Mouse (Mus musculus): ENCODE results near the gene Tlr6. TPM values are rescaled to one million over a fixed set of nuclear protein-coding genes. Genes with fewer than 3 reads are reported as not detected.
A peak's percentile ranks its signal among the peaks of the same experiment; 100 is the strongest.

Tlr6 gene
- polyA plus RNA-seq, 1 experiment from 2014 or later = 0.77 TPM

DNA sequence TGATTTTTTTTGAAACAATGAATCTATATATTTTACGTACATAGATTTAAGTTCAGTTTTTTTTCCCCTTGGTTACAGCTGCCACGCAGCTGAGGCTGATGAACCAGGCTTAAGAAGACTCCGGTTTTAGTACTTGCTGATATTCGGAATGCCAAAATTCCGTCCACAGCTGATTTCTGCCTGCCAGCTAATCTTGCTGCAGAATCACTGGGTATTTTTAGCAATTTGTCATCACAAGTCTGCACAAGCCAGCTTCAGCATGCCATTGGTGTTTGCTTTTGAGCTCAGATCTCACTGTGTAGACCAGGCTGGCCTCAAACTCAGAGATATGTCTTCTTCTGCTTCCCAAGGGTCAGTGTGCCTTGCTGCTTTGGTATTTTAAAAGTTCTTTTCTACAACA lies 8.4 kb downstream of the Tlr6 start:
- Histone ChIP-seq H3K4me1 (ENCODE audit: insufficient read depth, low read length) (no peaks in the 10 kb centered on the region), H3K9ac (replicated peaks; ENCODE audit: low read length) (no peak overlapping the region), H3K36me3 (ENCODE audit: insufficient read depth, low read length) (no peaks in the 10 kb centered on the region), H3K4me3 (ENCODE audit: low read length) (no peak overlapping the region), H3K27ac (ENCODE audit: low read length) (no peak overlapping the region), H3K4me2 (replicated peaks; ENCODE audit: low read depth, low read length) (no peak overlapping the region), H3K27me3 (ENCODE audit: insufficient read depth, low read length) (no peaks in the 10 kb centered on the region), H3K9me3 (ENCODE audit: low read length) (no peaks in the 10 kb centered on the region)
- no peak for ATAC-seq (ENCODE audit: low FRiP score, low TSS enrichment)
- WGBS = 86% methylated on average over 5 of the region's 5 CpGs

DNA sequence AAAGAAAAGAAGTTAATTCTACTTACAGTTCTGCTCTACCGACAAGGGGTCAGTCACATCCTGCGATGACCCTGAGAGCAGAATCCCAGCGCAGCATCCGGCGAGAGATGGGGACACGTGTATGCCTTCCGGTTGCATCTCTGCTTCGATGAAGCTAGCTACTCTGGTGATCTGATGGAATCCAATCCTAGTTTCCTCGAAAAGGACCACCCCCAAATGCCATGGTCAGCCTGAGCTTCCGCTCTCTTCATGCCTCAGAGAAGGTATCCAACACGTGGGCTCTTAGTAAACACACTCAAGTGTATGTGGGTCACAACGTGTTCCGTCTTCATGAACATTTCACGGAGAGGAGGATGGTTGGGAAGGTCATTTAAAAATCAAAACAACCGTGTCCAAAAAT lies 27.1 kb downstream of the Tlr6 start:
- Histone ChIP-seq H3K27me3 (ENCODE audit: insufficient read depth, low read length) (no peaks in the 10 kb centered on the region), H3K9me3 (ENCODE audit: low read length) (no peaks in the 10 kb centered on the region), H3K27ac (ENCODE audit: low read length) (no peak overlapping the region), H3K4me1 (ENCODE audit: insufficient read depth, low read length) (no peaks in the 10 kb centered on the region), H3K9ac (replicated peaks; ENCODE audit: low read length) (no peak overlapping the region), H3K36me3 (ENCODE audit: insufficient read depth, low read length) (no peaks in the 10 kb centered on the region), H3K4me2 (replicated peaks; ENCODE audit: low read depth, low read length) (no peak overlapping the region), H3K4me3 (ENCODE audit: low read length) (no peak overlapping the region)
- 87% methylated on average over 15 of the region's 15 CpGs for WGBS
- ATAC-seq (ENCODE audit: low FRiP score, low TSS enrichment) = no peak

DNA sequence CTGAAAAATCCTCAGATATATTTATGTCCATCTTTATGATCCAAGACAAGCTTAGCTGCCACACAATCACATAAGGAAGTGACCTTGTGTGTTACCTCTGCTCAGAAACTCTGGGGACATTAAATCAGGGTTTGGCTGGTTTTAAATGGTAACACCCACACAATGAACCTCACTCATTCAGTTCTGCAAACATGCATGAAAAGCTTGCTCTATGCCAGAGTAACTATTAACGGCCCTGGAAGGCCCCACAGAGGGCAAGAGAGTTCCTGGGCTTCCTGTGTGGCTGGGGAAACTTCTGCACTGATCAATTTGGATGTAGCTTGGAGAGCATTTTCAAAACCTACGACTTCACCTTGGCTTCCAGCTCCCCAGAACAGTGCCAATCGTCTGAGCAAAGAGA lies 27.7 kb downstream of the Tlr6 start:
- WGBS = 44% methylated on average over 3 of the region's 3 CpGs
- Histone ChIP-seq H3K4me1 (ENCODE audit: insufficient read depth, low read length) (no peaks in the 10 kb centered on the region), H3K9ac (replicated peaks; ENCODE audit: low read length) (no peak overlapping the region), H3K4me2 (replicated peaks; ENCODE audit: low read depth, low read length) (no peak overlapping the region), H3K27ac (ENCODE audit: low read length) (no peak overlapping the region), H3K27me3 (ENCODE audit: insufficient read depth, low read length) (no peaks in the 10 kb centered on the region), H3K9me3 (ENCODE audit: low read length) (no peaks in the 10 kb centered on the region), H3K4me3 (ENCODE audit: low read length) (no peak overlapping the region), H3K36me3 (ENCODE audit: insufficient read depth, low read length) (no peaks in the 10 kb centered on the region)
- ATAC-seq (ENCODE audit: low FRiP score, low TSS enrichment) = no peak

DNA sequence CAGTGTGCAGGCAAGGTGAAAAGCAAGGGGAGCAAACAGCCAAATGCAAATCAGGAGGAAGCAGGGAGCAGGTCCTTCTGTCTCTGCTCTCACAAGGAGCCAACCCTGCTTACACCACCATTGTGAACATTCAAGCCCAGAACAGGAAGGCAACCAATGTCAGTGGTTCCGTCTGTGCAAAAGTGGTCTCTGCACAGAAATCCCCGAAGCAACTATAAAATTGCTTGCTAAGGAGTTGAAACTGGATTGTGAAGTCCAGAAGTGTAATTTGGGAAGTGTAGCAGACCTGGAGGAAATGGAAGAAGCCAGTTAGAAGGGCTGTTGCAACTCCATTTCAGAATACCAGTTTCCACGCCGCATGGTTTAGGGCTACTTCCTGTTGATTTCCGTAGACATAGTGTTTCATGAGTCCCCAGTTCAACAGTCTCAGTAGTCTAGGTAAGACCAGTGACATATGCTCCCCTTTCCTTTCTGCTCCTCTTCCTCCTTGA lies 37.0 kb downstream of the Tlr6 start:
- Histone ChIP-seq H3K4me3 (ENCODE audit: low read length) (no peak overlapping the region), H3K9ac (replicated peaks; ENCODE audit: low read length) (no peak overlapping the region), H3K36me3 (ENCODE audit: insufficient read depth, low read length) (no peaks in the 10 kb centered on the region), H3K9me3 (ENCODE audit: low read length) (no peaks in the 10 kb centered on the region), H3K27me3 (ENCODE audit: insufficient read depth, low read length) (no peaks in the 10 kb centered on the region), H3K4me1 (ENCODE audit: insufficient read depth, low read length) (0 out of 2 replicates have a peak, but pooled peaks cover 2% of the 10 kb centered on the region), H3K4me2 (replicated peaks; ENCODE audit: low read depth, low read length) (no peak overlapping the region), H3K27ac (ENCODE audit: low read length) (no peak overlapping the region)
- ATAC-seq (ENCODE audit: low FRiP score, low TSS enrichment) = no peak
- 92% methylated on average over 5 of the region's 5 CpGs for WGBS

DNA sequence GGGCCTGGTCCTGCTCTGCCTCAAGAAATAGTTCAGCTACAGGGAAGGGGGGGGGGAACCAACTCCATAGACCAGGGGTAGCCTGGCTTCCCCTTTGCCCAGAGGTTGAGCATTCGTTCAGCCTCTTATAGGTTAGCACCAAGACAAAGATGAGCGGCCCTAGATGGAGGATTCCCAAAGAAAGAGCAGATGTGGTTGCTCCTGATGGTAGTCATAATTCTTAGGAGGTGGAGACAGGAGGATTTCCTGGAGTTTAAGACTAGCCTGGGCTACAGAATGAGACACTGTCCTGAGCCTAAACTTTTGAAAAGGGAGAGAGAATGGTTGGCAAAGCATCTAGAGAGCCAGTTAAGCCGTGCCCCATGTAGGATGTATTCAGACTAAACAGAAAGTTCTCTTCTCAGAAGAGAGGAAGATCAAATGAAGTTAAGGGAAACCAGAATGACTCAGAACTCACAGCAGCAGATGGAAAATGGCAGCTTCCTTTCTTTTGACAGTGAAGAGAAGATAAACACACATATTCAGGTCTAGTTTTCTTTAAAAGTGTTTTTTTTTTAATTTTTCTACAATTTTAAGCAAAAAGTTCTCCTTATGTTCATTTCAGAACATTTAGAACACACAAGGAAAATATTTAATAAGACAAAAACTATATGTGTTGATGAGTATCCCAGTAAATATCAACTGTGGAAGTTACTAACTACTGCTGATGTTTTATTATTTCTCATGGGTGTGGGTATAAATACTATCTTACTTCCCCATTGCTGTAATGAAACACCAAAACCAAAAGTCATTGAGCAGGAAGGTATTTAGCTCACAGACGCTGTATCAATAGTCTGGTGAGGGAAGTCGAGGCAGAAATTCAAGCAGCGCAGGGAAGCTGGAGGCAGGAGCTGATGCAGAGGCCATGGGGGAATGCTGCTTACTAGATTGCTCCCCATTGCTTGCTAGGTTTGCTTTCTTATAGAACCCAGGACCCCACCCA lies 41.0 kb downstream of the Tlr6 start:
- WGBS = 95% methylated on average over 6 of the region's 6 CpGs
- no peak for ATAC-seq (ENCODE audit: low FRiP score, low TSS enrichment)
- H3K27ac ChIP-seq (ENCODE audit: low read length) = no peak overlapping the region
- H3K9ac ChIP-seq (replicated peaks; ENCODE audit: low read length) = no peak overlapping the region
- 0 out of 2 replicates have a peak, but pooled peaks cover 2% of the 10 kb centered on the region for H3K4me1 ChIP-seq (ENCODE audit: insufficient read depth, low read length)
- H3K36me3 ChIP-seq (ENCODE audit: insufficient read depth, low read length) = no peaks in the 10 kb centered on the region
- H3K27me3 ChIP-seq (ENCODE audit: insufficient read depth, low read length) = no peaks in the 10 kb centered on the region
- peaks cover 8% of the 10 kb centered on the region; the same call in 1 of the 2 replicates for H3K9me3 ChIP-seq (ENCODE audit: low read length)
- no peak overlapping the region for H3K4me2 ChIP-seq (replicated peaks; ENCODE audit: low read depth, low read length)
- no peak overlapping the region for H3K4me3 ChIP-seq (ENCODE audit: low read length)

DNA sequence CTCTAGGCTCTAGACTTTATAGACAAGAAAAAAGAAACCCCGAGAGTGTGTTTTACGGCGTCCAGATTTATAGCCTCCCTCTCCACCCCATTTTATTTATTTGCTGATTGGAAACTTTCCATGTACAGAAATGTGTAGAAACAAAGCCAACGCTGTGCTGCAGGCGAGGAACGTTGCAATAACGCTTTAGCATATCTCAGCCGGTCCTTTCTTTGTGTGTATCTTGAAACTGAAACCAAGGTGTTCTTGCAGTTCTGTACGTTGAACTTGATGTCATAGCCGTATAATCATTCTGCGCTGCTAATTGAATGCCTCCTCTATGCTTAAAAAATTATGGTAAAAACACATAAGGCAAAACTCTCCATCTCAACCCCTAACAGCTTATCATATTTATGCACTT lies 42.2 kb downstream of the Tlr6 start:
- Histone ChIP-seq H3K36me3 (ENCODE audit: insufficient read depth, low read length) (no peaks in the 10 kb centered on the region), H3K4me1 (ENCODE audit: insufficient read depth, low read length) (no peaks in the 10 kb centered on the region), H3K9me3 (ENCODE audit: low read length) (peaks cover 8% of the 10 kb centered on the region; the same call in 1 of the 2 replicates), H3K27me3 (ENCODE audit: insufficient read depth, low read length) (no peaks in the 10 kb centered on the region), H3K4me2 (replicated peaks; ENCODE audit: low read depth, low read length) (0 out of 2 replicates have a peak overlapping the region, but pooled peaks have one; percentile 8), H3K27ac (ENCODE audit: low read length) (no peak overlapping the region), H3K9ac (replicated peaks; ENCODE audit: low read length) (no peak overlapping the region), H3K4me3 (ENCODE audit: low read length) (no peak overlapping the region)
- ATAC-seq (ENCODE audit: low FRiP score, low TSS enrichment) = no peak
- WGBS = 65% methylated on average over 11 of the region's 11 CpGs

DNA sequence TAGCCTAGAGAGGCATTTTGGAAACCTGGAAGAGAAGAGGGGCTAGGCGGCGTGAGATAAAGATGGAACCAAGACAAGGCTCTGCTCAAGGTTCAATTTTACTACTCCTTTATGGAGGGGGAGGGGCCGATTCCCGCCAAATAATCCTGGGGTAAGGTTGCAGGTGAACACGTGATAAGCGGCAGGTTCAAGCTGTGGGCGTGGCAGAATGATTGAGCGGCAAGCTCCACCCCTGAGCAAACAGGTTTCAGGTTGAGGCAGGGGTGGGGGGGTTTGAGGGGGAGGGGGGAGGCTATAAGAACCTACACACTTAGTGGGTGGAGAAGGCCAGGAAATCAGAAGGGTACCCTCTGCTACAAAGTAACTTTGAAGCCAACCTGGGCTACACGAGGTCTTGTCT lies 42.7 kb downstream of the Tlr6 start:
- Histone ChIP-seq H3K4me2 (replicated peaks; ENCODE audit: low read depth, low read length) (no peak overlapping the region), H3K9me3 (ENCODE audit: low read length) (peaks cover 8% of the 10 kb centered on the region; the same call in 1 of the 2 replicates), H3K36me3 (ENCODE audit: insufficient read depth, low read length) (no peaks in the 10 kb centered on the region), H3K27me3 (ENCODE audit: insufficient read depth, low read length) (no peaks in the 10 kb centered on the region), H3K27ac (ENCODE audit: low read length) (no peak overlapping the region), H3K4me1 (ENCODE audit: insufficient read depth, low read length) (no peaks in the 10 kb centered on the region), H3K9ac (replicated peaks; ENCODE audit: low read length) (no peak overlapping the region), H3K4me3 (ENCODE audit: low read length) (no peak overlapping the region)
- no peak for ATAC-seq (ENCODE audit: low FRiP score, low TSS enrichment)
- WGBS = 98% methylated on average over 9 of the region's 9 CpGs

DNA sequence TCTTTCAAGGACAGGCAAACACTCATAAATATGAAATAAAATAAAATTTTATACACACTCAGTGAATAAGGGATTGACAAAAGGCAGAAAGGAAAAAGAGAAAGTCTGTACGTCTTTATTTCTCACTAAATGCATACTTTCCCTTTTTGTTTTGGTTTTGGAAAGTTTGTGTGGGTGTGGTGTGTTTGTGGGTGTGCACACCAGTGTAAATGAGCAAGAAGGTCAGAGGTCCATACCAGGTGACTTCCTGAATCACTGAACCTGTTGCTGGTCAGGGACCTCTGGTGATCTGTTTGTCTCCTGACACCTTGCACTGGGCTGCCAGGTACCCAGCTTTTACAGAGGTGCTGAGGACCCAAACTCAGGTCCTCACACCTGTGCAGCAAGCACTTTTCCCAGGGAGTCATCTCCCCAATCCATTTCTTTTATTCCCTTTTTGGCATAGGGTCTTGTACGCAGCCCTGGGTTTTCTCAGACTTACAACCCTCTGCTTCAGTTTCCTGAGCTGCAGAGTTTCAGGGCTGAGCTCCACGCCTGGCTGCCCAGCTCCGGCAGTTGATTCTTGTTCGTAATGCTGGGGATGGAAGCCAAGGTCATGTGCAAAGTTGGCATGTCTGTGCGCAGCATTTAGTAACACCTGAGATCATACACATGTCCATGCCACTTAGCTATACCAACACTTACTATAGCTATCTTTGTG lies 51.2 kb downstream of the Tlr6 start:
- ATAC-seq (ENCODE audit: low FRiP score, low TSS enrichment) = no peak
- 52% methylated on average over 6 of the region's 6 CpGs for WGBS
- Histone ChIP-seq H3K4me2 (replicated peaks; ENCODE audit: low read depth, low read length) (no peak overlapping the region), H3K4me3 (ENCODE audit: low read length) (no peak overlapping the region), H3K9me3 (ENCODE audit: low read length) (peaks cover 3% of the 10 kb centered on the region; the same call in 1 of the 2 replicates), H3K4me1 (ENCODE audit: insufficient read depth, low read length) (peaks cover 3% of the 10 kb centered on the region; the same call in 1 of the 2 replicates), H3K27ac (ENCODE audit: low read length) (no peak overlapping the region), H3K27me3 (ENCODE audit: insufficient read depth, low read length) (no peaks in the 10 kb centered on the region), H3K36me3 (ENCODE audit: insufficient read depth, low read length) (no peaks in the 10 kb centered on the region), H3K9ac (replicated peaks; ENCODE audit: low read length) (no peak overlapping the region)

DNA sequence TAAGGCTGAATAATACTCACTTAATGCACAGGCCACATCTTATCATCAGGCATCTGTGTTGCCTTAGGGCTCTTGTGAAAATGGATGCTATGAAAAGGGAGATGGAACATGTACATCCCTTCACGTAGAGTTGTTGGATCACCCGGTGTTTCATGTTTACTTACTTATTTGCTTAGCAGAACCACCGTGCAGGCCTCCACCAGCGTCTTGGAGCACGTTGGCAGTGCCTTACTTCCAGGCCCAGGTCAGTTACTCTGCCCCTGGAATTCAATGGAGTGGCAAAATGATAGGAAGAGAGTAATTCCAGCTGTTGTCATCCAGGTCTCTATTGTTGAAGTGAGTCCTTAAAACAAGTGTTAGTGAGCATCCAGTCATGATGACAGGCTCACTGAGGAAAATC lies 52.0 kb downstream of the Tlr6 start:
- 75% methylated on average over 5 of the region's 5 CpGs for WGBS
- H3K9me3 ChIP-seq (ENCODE audit: low read length) = peaks cover 3% of the 10 kb centered on the region; the same call in 1 of the 2 replicates
- H3K9ac ChIP-seq (replicated peaks; ENCODE audit: low read length) = no peak overlapping the region
- no peak for ATAC-seq (ENCODE audit: low FRiP score, low TSS enrichment)
- H3K4me1 ChIP-seq (ENCODE audit: insufficient read depth, low read length) = peaks cover 3% of the 10 kb centered on the region; the same call in 1 of the 2 replicates
- no peak overlapping the region for H3K4me2 ChIP-seq (replicated peaks; ENCODE audit: low read depth, low read length)
- no peaks in the 10 kb centered on the region for H3K27me3 ChIP-seq (ENCODE audit: insufficient read depth, low read length)
- no peak overlapping the region for H3K4me3 ChIP-seq (ENCODE audit: low read length)
- H3K36me3 ChIP-seq (ENCODE audit: insufficient read depth, low read length) = no peaks in the 10 kb centered on the region
- no peak overlapping the region for H3K27ac ChIP-seq (ENCODE audit: low read length)
